Mouse (Mus musculus): ENCODE data around the gene Hist1h2bl. TPM values are rescaled to one million over a fixed set of nuclear protein-coding genes. Genes with fewer than 3 reads are reported as not detected.

Gene Hist1h2bl
- total RNA-seq, 2 experiments from 2014 or later = 110 to 268 TPM

Other genes starting within 250 kb of the Hist1h2bl start
Only the 30 nearest of the 32 such genes appear.
- not detected in 2 replicates for gene Gm10065, start 236.7 kb downstream of the Hist1h2bl start, total RNA-seq (2015; ENCODE audit: low replicate concordance)
- not detected in 2 replicates for gene Gm10065, start 236.7 kb downstream of the Hist1h2bl start, total RNA-seq (2017; ENCODE audit: low replicate concordance)
- 0.77 and 5.6 TPM in 2 replicates for gene AK157302, start 220.9 kb downstream of the Hist1h2bl start, total RNA-seq (2015; ENCODE audit: low replicate concordance)
- gene AK157302, start 220.9 kb downstream of the Hist1h2bl start, total RNA-seq (2017; ENCODE audit: low replicate concordance) = 7.8 and 15.1 TPM in 2 replicates
- 12.1 TPM in 1 of 2 replicates, not detected in the other for gene Gm11273, start 214.7 kb downstream of the Hist1h2bl start, total RNA-seq (2015; ENCODE audit: low replicate concordance)
- gene Gm11273, start 214.7 kb downstream of the Hist1h2bl start, total RNA-seq (2017; ENCODE audit: low replicate concordance) = 1.3 TPM in 1 of 2 replicates, not detected in the other
- 2.1 and 5.4 TPM in 2 replicates for gene Zkscan8, start 185.0 kb downstream of the Hist1h2bl start, total RNA-seq (2015; ENCODE audit: low replicate concordance)
- 1.7 and 3.4 TPM in 2 replicates for gene Zkscan8, start 185.0 kb downstream of the Hist1h2bl start, total RNA-seq (2017; ENCODE audit: low replicate concordance)
- gene Olfr1366, start 173.3 kb downstream of the Hist1h2bl start, total RNA-seq (2015; ENCODE audit: low replicate concordance) = not detected in 2 replicates
- not detected in 2 replicates for gene Olfr1366, start 173.3 kb downstream of the Hist1h2bl start, total RNA-seq (2017; ENCODE audit: low replicate concordance)
- gene Olfr1535, start 156.2 kb downstream of the Hist1h2bl start, total RNA-seq (2015; ENCODE audit: low replicate concordance) = not detected in 2 replicates
- gene Olfr1535, start 156.2 kb downstream of the Hist1h2bl start, total RNA-seq (2017; ENCODE audit: low replicate concordance) = 0.84 TPM in 1 of 2 replicates, not detected in the other
- gene Olfr1364, start 134.4 kb downstream of the Hist1h2bl start, total RNA-seq (2015; ENCODE audit: low replicate concordance) = not detected in 2 replicates
- not detected in 2 replicates for gene Olfr1364, start 134.4 kb downstream of the Hist1h2bl start, total RNA-seq (2017; ENCODE audit: low replicate concordance)
- gene Olfr1362, start 102.1 kb downstream of the Hist1h2bl start, total RNA-seq (2015; ENCODE audit: low replicate concordance) = not detected in 2 replicates
- gene Olfr1362, start 102.1 kb downstream of the Hist1h2bl start, total RNA-seq (2017; ENCODE audit: low replicate concordance) = not detected in 2 replicates
- not detected in 2 replicates for gene Olfr11, start 73.6 kb downstream of the Hist1h2bl start, total RNA-seq (2015; ENCODE audit: low replicate concordance)
- gene Olfr11, start 73.6 kb downstream of the Hist1h2bl start, total RNA-seq (2017; ENCODE audit: low replicate concordance) = not detected in 2 replicates
- gene Olfr1361, start 52.8 kb downstream of the Hist1h2bl start, total RNA-seq (2015; ENCODE audit: low replicate concordance) = not detected in 2 replicates
- gene Olfr1361, start 52.8 kb downstream of the Hist1h2bl start, total RNA-seq (2017; ENCODE audit: low replicate concordance) = not detected in 2 replicates
- gene Olfr1360, start 38.7 kb downstream of the Hist1h2bl start, total RNA-seq (2015; ENCODE audit: low replicate concordance) = not detected in 2 replicates
- not detected in 2 replicates for gene Olfr1360, start 38.7 kb downstream of the Hist1h2bl start, total RNA-seq (2017; ENCODE audit: low replicate concordance)
- gene Olfr1359, start 18.0 kb downstream of the Hist1h2bl start, total RNA-seq (2015; ENCODE audit: low replicate concordance) = not detected in 2 replicates
- gene Olfr1359, start 18.0 kb downstream of the Hist1h2bl start, total RNA-seq (2017; ENCODE audit: low replicate concordance) = 0.34 and 0.42 TPM in 2 replicates
- 6.1 TPM in 1 of 2 replicates, not detected in the other for gene Hist1h2ai, start 279 bp upstream of the Hist1h2bl start, total RNA-seq (2015; ENCODE audit: low replicate concordance)
- 1,027 and 1,342 TPM in 2 replicates for gene Hist1h2ai, start 279 bp upstream of the Hist1h2bl start, total RNA-seq (2017; ENCODE audit: low replicate concordance)
- 16.7 TPM in 1 of 2 replicates, not detected in the other for gene Hist1h3h, start 1.5 kb upstream of the Hist1h2bl start, total RNA-seq (2015; ENCODE audit: low replicate concordance)
- 69.1 and 159 TPM in 2 replicates for gene Hist1h3h, start 1.5 kb upstream of the Hist1h2bl start, total RNA-seq (2017; ENCODE audit: low replicate concordance)
- 65.8 and 82.8 TPM in 2 replicates for gene Hist1h2bm, start 5.9 kb upstream of the Hist1h2bl start, total RNA-seq (2015; ENCODE audit: low replicate concordance)
- 254 and 277 TPM in 2 replicates for gene Hist1h2bm, start 5.9 kb upstream of the Hist1h2bl start, total RNA-seq (2017; ENCODE audit: low replicate concordance)
- not detected in 2 replicates for gene Hist1h4j, start 18.9 kb upstream of the Hist1h2bl start, total RNA-seq (2015; ENCODE audit: low replicate concordance)
- gene Hist1h4j, start 18.9 kb upstream of the Hist1h2bl start, total RNA-seq (2017; ENCODE audit: low replicate concordance) = 148 and 152 TPM in 2 replicates
- 10.4 and 16.9 TPM in 2 replicates for gene Hist1h4k, start 34.4 kb upstream of the Hist1h2bl start, total RNA-seq (2015; ENCODE audit: low replicate concordance)
- 714 and 903 TPM in 2 replicates for gene Hist1h4k, start 34.4 kb upstream of the Hist1h2bl start, total RNA-seq (2017; ENCODE audit: low replicate concordance)
- 39.2 and 75.4 TPM in 2 replicates for gene Hist1h2ak, start 37.7 kb upstream of the Hist1h2bl start, total RNA-seq (2015; ENCODE audit: low replicate concordance)
- gene Hist1h2ak, start 37.7 kb upstream of the Hist1h2bl start, total RNA-seq (2017; ENCODE audit: low replicate concordance) = 730 and 899 TPM in 2 replicates
- 229 and 365 TPM in 2 replicates for gene Hist1h2bn, start 38.0 kb upstream of the Hist1h2bl start, total RNA-seq (2015; ENCODE audit: low replicate concordance)
- 952 and 1,236 TPM in 2 replicates for gene Hist1h2bn, start 38.0 kb upstream of the Hist1h2bl start, total RNA-seq (2017; ENCODE audit: low replicate concordance)
- 491 and 530 TPM in 2 replicates for gene Hist1h1b, start 64.5 kb upstream of the Hist1h2bl start, total RNA-seq (2015; ENCODE audit: low replicate concordance)
- 1,333 and 2,653 TPM in 2 replicates for gene Hist1h1b, start 64.5 kb upstream of the Hist1h2bl start, total RNA-seq (2017; ENCODE audit: low replicate concordance)
- 143 and 204 TPM in 2 replicates for gene Hist1h3i, start 67.2 kb upstream of the Hist1h2bl start, total RNA-seq (2015; ENCODE audit: low replicate concordance)
- gene Hist1h3i, start 67.2 kb upstream of the Hist1h2bl start, total RNA-seq (2017; ENCODE audit: low replicate concordance) = 142 and 186 TPM in 2 replicates
- gene Hist1h2an, start 71.1 kb upstream of the Hist1h2bl start, total RNA-seq (2015; ENCODE audit: low replicate concordance) = not detected in 2 replicates
- 456 and 497 TPM in 2 replicates for gene Hist1h2an, start 71.1 kb upstream of the Hist1h2bl start, total RNA-seq (2017; ENCODE audit: low replicate concordance)
- 4.4 and 5.8 TPM in 2 replicates for gene Hist1h2bp, start 71.3 kb upstream of the Hist1h2bl start, total RNA-seq (2015; ENCODE audit: low replicate concordance)
- 33.7 and 47.3 TPM in 2 replicates for gene Hist1h2bp, start 71.3 kb upstream of the Hist1h2bl start, total RNA-seq (2017; ENCODE audit: low replicate concordance)
- 197 and 261 TPM in 2 replicates for gene Hist1h2bq, start 94.1 kb upstream of the Hist1h2bl start, total RNA-seq (2015; ENCODE audit: low replicate concordance)
- 24.3 and 156 TPM in 2 replicates for gene Hist1h2bq, start 94.1 kb upstream of the Hist1h2bl start, total RNA-seq (2017; ENCODE audit: low replicate concordance)
- gene Hist1h2ao, start 94.3 kb upstream of the Hist1h2bl start, total RNA-seq (2015; ENCODE audit: low replicate concordance) = 63.1 and 86.1 TPM in 2 replicates
- gene Hist1h2ao, start 94.3 kb upstream of the Hist1h2bl start, total RNA-seq (2017; ENCODE audit: low replicate concordance) = 517 TPM in 1 of 2 replicates, not detected in the other
- gene Hist1h4m, start 95.6 kb upstream of the Hist1h2bl start, total RNA-seq (2015; ENCODE audit: low replicate concordance) = 71.7 and 77.6 TPM in 2 replicates
- gene Hist1h4m, start 95.6 kb upstream of the Hist1h2bl start, total RNA-seq (2017; ENCODE audit: low replicate concordance) = 860 and 1,014 TPM in 2 replicates
- gene Hist1h4n, start 116.1 kb upstream of the Hist1h2bl start, total RNA-seq (2015; ENCODE audit: low replicate concordance) = 6.9 and 21.5 TPM in 2 replicates
- 699 and 712 TPM in 2 replicates for gene Hist1h4n, start 116.1 kb upstream of the Hist1h2bl start, total RNA-seq (2017; ENCODE audit: low replicate concordance)
- 40.2 and 52.7 TPM in 2 replicates for gene Hist1h2ap, start 117.4 kb upstream of the Hist1h2bl start, total RNA-seq (2015; ENCODE audit: low replicate concordance)
- 924 and 2,814 TPM in 2 replicates for gene Hist1h2ap, start 117.4 kb upstream of the Hist1h2bl start, total RNA-seq (2017; ENCODE audit: low replicate concordance)
- gene Hist1h2br, start 117.6 kb upstream of the Hist1h2bl start, total RNA-seq (2015; ENCODE audit: low replicate concordance) = 215 and 279 TPM in 2 replicates
- gene Hist1h2br, start 117.6 kb upstream of the Hist1h2bl start, total RNA-seq (2017; ENCODE audit: low replicate concordance) = 157 and 261 TPM in 2 replicates
- 0.19 and 2.9 TPM in 2 replicates for gene Zfp184, start 229.0 kb upstream of the Hist1h2bl start, total RNA-seq (2015; ENCODE audit: low replicate concordance)
- gene Zfp184, start 229.0 kb upstream of the Hist1h2bl start, total RNA-seq (2017; ENCODE audit: low replicate concordance) = 0.34 and 2.5 TPM in 2 replicates

Data from erythroblast, adult 5-6 weeks (primary cell).